Mouse (Mus musculus): ENCODE measurements around the gene Sh3rf1. TPM values are rescaled to one million over a fixed set of nuclear protein-coding genes. Genes with fewer than 3 reads are reported as not detected.

The Sh3rf1 gene
- polyA plus RNA-seq, 1 experiment from 2014 or later = 4.8 TPM

DNA sequence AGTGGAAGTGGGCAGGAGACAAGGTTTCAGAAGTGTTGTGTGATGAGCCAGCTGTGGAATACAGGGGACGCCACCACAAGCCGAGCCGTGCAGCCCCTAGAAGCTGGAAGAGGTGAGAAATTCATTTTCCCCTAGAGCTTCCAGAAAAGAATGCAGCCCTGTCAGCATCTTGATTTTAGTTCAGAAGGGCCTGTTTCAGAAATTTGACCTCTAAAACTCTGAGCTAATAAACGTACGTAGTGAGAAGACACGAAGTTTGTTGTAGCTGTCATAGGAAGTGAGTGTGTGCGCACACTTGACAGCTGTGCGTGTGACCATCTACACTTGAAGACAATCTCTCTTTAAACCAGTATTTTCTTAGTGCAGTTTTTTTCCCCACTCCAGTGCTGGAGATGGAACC lies 44.0 kb downstream of the Sh3rf1 start:
- Histone ChIP-seq H3K4me1 (replicated peaks; ENCODE audit: control insufficient read depth, insufficient read depth) (peaks cover 3% of the 10 kb centered on the region), H3K27me3 (ENCODE audit: control insufficient read depth, insufficient read depth, low read length) (no peaks in the 10 kb centered on the region), H3K36me3 (ENCODE audit: control insufficient read depth, insufficient read depth, low read length) (no peaks in the 10 kb centered on the region), H3K9ac (ENCODE audit: low read length) (no peak overlapping the region), H3K9me3 (ENCODE audit: control insufficient read depth, low read length) (no peaks in the 10 kb centered on the region), H3K4me3 (ENCODE audit: low read depth, low read length) (no peak overlapping the region), H3K4me2 (replicated peaks; ENCODE audit: low read depth) (no peak overlapping the region), H3K27ac (replicated peaks) (no peak overlapping the region)
- no peak for TF ChIP-seq EP300 (optimal IDR thresholded peaks at IDR 0.05)
- TF ChIP-seq CTCF (IDR thresholded peaks at IDR 0.05; ENCODE audit: low read depth) = no peak
- WGBS = 68% methylated on average over 8 of the region's 8 CpGs
- DNase-seq (ENCODE audit: low spot score) = no peak
- ATAC-seq (ENCODE audit: low FRiP score, low TSS enrichment) = no peak

DNA sequence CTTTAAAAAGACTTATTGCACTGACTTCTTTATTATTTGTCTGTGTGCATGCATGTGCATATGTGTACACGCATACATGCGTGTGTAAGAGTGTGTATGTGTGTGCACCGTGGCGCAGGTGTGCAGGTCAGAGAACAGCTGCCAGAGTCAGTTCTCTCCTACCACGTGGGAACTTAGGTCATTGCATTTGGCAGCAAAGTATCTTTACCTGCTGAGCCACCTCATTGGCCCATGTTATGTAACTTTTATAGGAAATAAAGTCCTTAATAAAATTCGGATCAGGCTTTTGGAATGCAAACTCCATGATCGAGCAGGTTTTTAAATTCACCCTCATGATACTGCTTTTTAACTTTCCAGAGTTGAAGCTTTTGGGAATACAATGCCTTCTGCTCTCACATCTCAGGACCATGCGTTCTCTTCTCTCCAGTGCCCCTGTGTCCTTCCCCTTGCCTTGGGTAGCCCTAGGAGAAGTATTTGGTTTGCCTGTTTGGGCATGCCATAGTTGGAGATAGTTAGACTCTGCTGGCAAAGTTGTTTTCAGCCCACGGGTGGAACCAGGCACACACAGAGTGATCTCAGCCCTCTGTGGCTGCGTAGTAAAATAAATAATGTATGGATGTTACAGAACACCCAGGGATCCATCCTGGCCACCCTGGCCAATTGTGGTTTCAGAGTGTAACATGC lies 44.7 kb downstream of the Sh3rf1 start:
- Histone ChIP-seq H3K27ac (replicated peaks) (no peak overlapping the region), H3K9me3 (ENCODE audit: control insufficient read depth, low read length) (no peaks in the 10 kb centered on the region), H3K9ac (ENCODE audit: low read length) (no peak overlapping the region), H3K36me3 (ENCODE audit: control insufficient read depth, insufficient read depth, low read length) (no peaks in the 10 kb centered on the region), H3K4me1 (replicated peaks; ENCODE audit: control insufficient read depth, insufficient read depth) (peaks cover 6% of the 10 kb centered on the region), H3K4me2 (replicated peaks; ENCODE audit: low read depth) (no peak overlapping the region), H3K4me3 (ENCODE audit: low read depth, low read length) (no peak overlapping the region), H3K27me3 (ENCODE audit: control insufficient read depth, insufficient read depth, low read length) (no peaks in the 10 kb centered on the region)
- no peak for TF ChIP-seq EP300 (optimal IDR thresholded peaks at IDR 0.05)
- no peak for TF ChIP-seq CTCF (IDR thresholded peaks at IDR 0.05; ENCODE audit: low read depth)
- 82% methylated on average over 10 of the region's 10 CpGs for WGBS
- DNase-seq (ENCODE audit: low spot score) (no peak), ATAC-seq (ENCODE audit: low FRiP score, low TSS enrichment) (no peak)

DNA sequence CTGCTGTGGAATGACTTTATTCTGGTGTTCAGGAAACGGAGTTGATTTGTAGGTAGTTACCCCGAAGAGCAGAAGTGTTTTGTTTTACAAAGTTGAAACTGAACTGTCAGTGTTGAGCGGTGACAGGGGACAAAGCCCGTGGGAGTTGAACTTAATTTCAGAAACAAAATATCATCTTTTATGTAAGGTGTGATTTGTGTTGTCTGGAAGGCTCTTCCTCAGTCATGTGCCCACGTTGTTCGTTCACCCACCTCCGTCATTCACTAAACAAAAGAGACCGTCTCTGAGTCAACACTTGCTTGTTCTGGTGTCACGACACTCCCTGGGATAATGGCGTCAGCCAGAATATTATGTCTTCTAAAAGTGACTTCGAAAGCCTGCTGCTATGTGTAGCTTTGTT lies 46.3 kb downstream of the Sh3rf1 start:
- no peak for DNase-seq (ENCODE audit: low spot score)
- H3K4me1 ChIP-seq (replicated peaks; ENCODE audit: control insufficient read depth, insufficient read depth) = peaks cover 5% of the 10 kb centered on the region
- no peaks in the 10 kb centered on the region for H3K9me3 ChIP-seq (ENCODE audit: control insufficient read depth, low read length)
- no peak overlapping the region for H3K4me3 ChIP-seq (ENCODE audit: low read depth, low read length)
- WGBS = 70% methylated on average over 11 of the region's 11 CpGs
- H3K4me2 ChIP-seq (replicated peaks; ENCODE audit: low read depth) = no peak overlapping the region
- TF ChIP-seq CTCF (IDR thresholded peaks at IDR 0.05; ENCODE audit: low read depth) (no peak), EP300 (optimal IDR thresholded peaks at IDR 0.05) (no peak)
- no peaks in the 10 kb centered on the region for H3K27me3 ChIP-seq (ENCODE audit: control insufficient read depth, insufficient read depth, low read length)
- no peaks in the 10 kb centered on the region for H3K36me3 ChIP-seq (ENCODE audit: control insufficient read depth, insufficient read depth, low read length)
- no peak overlapping the region for H3K9ac ChIP-seq (ENCODE audit: low read length)
- no peak for ATAC-seq (ENCODE audit: low FRiP score, low TSS enrichment)
- no peak overlapping the region for H3K27ac ChIP-seq (replicated peaks)

DNA sequence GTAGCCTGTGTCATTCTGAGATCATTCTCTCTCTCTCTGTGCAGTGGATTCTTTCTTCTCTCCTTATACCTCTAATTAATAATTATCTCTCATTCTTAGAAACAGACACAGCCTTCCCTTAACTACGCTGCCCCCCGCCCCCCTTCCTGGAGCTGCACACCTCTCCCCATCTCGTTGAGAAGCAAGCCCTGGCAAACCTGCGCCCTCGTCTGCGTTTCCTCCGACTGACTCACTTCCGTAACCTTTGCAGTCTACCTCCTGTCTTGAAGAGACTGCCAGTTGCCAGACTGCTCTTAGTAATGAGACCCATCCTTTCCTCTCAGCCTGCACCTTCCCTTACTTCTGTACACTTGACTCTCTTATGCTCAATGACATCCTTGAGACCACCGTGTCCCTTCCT lies 46.9 kb downstream of the Sh3rf1 start:
- TF ChIP-seq CTCF (IDR thresholded peaks at IDR 0.05; ENCODE audit: low read depth) (no peak), EP300 (optimal IDR thresholded peaks at IDR 0.05) (no peak)
- no peak for ATAC-seq (ENCODE audit: low FRiP score, low TSS enrichment)
- no peak overlapping the region for H3K27ac ChIP-seq (replicated peaks)
- no peak overlapping the region for H3K4me3 ChIP-seq (ENCODE audit: low read depth, low read length)
- H3K4me2 ChIP-seq (replicated peaks; ENCODE audit: low read depth) = no peak overlapping the region; the same call in 1 of the 2 replicates
- H3K4me1 ChIP-seq (replicated peaks; ENCODE audit: control insufficient read depth, insufficient read depth) = peaks cover 6% of the 10 kb centered on the region
- no peaks in the 10 kb centered on the region for H3K36me3 ChIP-seq (ENCODE audit: control insufficient read depth, insufficient read depth, low read length)
- 69% methylated on average over 9 of the region's 9 CpGs for WGBS
- no peak for DNase-seq (ENCODE audit: low spot score)
- H3K9ac ChIP-seq (ENCODE audit: low read length) = no peak overlapping the region
- H3K9me3 ChIP-seq (ENCODE audit: control insufficient read depth, low read length) = no peaks in the 10 kb centered on the region
- H3K27me3 ChIP-seq (ENCODE audit: control insufficient read depth, insufficient read depth, low read length) = no peaks in the 10 kb centered on the region

DNA sequence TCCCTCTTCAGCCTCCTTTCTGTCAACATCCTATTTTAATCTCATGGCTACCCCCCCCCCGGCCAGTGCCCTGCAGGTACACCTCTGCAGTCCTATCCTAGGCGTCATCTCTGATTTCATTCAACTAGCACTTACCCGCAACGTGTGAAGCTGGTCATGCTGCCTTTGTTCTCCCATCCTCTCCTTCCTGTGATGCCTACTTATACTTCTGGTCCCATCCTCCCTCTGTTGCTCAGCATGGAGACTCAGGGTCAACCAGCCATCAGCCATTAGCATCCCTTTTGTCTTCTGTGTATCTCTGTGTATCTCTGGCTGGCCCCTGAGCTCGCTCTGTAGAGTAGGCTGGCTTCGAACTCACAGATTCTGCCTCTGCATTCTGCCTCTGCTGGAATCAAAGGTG lies 47.3 kb downstream of the Sh3rf1 start:
- Histone ChIP-seq H3K27ac (replicated peaks) (no peak overlapping the region), H3K4me2 (replicated peaks; ENCODE audit: low read depth) (no peak overlapping the region), H3K4me1 (replicated peaks; ENCODE audit: control insufficient read depth, insufficient read depth) (peaks cover 9% of the 10 kb centered on the region; the same call in 1 of the 2 replicates), H3K4me3 (ENCODE audit: low read depth, low read length) (no peak overlapping the region), H3K9me3 (ENCODE audit: control insufficient read depth, low read length) (no peaks in the 10 kb centered on the region), H3K27me3 (ENCODE audit: control insufficient read depth, insufficient read depth, low read length) (no peaks in the 10 kb centered on the region), H3K36me3 (ENCODE audit: control insufficient read depth, insufficient read depth, low read length) (no peaks in the 10 kb centered on the region), H3K9ac (ENCODE audit: low read length) (no peak overlapping the region)
- TF ChIP-seq CTCF (IDR thresholded peaks at IDR 0.05; ENCODE audit: low read depth) = no peak
- TF ChIP-seq EP300 (optimal IDR thresholded peaks at IDR 0.05) = no peak
- DNase-seq (ENCODE audit: low spot score) (no peak), ATAC-seq (ENCODE audit: low FRiP score, low TSS enrichment) (no peak)
- 68% methylated on average over 4 of the region's 6 CpGs for WGBS

DNA sequence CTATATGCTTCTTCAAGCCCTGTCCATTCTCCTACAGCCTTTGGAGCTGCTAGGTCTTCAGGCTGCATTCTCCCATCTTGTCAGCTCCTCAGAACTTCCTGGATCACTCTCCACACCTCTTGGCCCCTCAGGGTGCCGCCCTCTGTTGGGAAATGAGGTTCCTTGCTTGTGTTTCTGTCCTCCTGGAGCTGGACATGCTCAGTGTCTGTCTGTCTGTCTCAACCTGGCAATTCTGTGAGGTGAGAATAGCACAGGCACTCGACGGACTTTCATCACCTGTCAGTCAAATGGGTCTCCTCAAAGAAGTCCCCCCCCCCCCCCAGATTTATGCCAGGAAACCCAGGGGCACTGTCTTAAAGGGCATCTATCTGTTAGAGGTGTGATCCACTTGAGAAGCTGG lies 49.2 kb downstream of the Sh3rf1 start:
- ATAC-seq (ENCODE audit: low FRiP score, low TSS enrichment) (no peak), DNase-seq (ENCODE audit: low spot score) (no peak)
- 77% methylated on average over 3 of the region's 3 CpGs for WGBS
- peaks cover 11% of the 10 kb centered on the region; the same call in 1 of the 2 replicates for H3K4me1 ChIP-seq (replicated peaks; ENCODE audit: control insufficient read depth, insufficient read depth)
- H3K9me3 ChIP-seq (ENCODE audit: control insufficient read depth, low read length) = no peaks in the 10 kb centered on the region
- no peak for TF ChIP-seq EP300 (optimal IDR thresholded peaks at IDR 0.05)
- no peak; the same call in 1 of the 2 replicates for TF ChIP-seq CTCF (IDR thresholded peaks at IDR 0.05; ENCODE audit: low read depth)
- no peak overlapping the region for H3K4me3 ChIP-seq (ENCODE audit: low read depth, low read length)
- H3K9ac ChIP-seq (ENCODE audit: low read length) = no peak overlapping the region
- H3K4me2 ChIP-seq (replicated peaks; ENCODE audit: low read depth) = no peak overlapping the region
- H3K27me3 ChIP-seq (ENCODE audit: control insufficient read depth, insufficient read depth, low read length) = no peaks in the 10 kb centered on the region
- no peak overlapping the region for H3K27ac ChIP-seq (replicated peaks)
- no peaks in the 10 kb centered on the region for H3K36me3 ChIP-seq (ENCODE audit: control insufficient read depth, insufficient read depth, low read length)
